Mouse (Mus musculus) embryonic fibroblast, embryonic 13.5 days (primary cell): ENCODE results near the gene Defb42.

Experiments
- CTCF ChIP-seq: IDR thresholded peaks from 2 replicates; pipeline ENCODE4 v1.5.1; 2011; ENCODE audit warnings: mild to moderate bottlenecking, control low read depth, low read length, moderate library complexity, borderline replicate concordance; ENCODE audit not compliant: insufficient read depth
- POLR2A ChIP-seq: IDR thresholded peaks from 2 replicates; pipeline ENCODE4 v1.6.1; 2011; ENCODE audit warnings: low read depth, mild to moderate bottlenecking, control low read depth, low read length, moderate library complexity

GRCm38 (mm10) chr14:63049910-63050370, 3.1 kb downstream of the Defb42 start, which contains the start of gene Defb30:
- TF ChIP-seq CTCF (no peak), POLR2A (no peak)
